Mouse (Mus musculus): Measurements from ENCODE around the gene Tpbg. TPM values are rescaled to one million over a fixed set of nuclear protein-coding genes. Genes with fewer than 3 reads are reported as not detected.

The Tpbg gene
- 4.5 TPM for polyA plus RNA-seq (2014; fragmentation: Illumina TruSeq; extraction: RNeasy Lipid Tissue Mini Kit (QIAGEN cat#74804); ENCODE audit: low replicate concordance)

DNA sequence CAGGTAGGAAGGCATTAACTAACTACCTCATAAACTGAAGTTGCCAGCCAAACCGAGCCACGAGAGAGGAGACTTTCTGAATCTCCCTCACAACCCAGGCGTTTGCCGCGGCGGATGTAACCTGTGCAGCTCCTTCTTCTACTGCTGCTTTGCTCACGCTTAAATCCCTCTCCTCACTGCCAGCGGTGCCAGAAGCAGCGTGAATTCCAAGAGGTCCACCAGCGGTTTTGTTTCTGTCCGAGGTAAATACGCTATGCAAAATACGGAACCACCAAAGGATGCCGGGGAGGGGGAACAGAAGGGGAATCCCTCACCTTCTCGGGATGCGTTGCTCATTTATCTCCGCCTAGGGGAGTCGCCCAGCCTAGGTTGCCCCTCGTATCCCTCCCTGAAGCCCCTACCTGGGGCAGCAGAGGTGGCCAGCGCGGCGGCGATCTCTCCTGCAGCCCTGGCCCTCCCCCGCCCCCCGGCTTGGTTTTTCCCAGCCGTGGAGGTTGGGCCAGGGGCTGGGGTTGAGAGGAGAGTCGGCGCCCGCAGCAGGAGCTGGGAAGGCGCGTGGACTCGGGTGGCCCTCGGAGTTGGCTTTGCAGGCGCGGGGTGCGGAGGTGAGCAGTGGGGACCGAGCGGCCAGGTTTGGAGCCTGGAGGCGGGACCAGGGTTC, at the start of gene Tpbg:
Gene Tpbg, plus strand, starts transcription at position 30 of the 661 bp plus-strand sequence.

Other genes with a start within 250 kb of the Tpbg start
- gene Ibtk, start 93.0 kb upstream of the Tpbg start, polyA plus RNA-seq (2014; fragmentation: Illumina TruSeq; extraction: RNeasy Lipid Tissue Mini Kit (QIAGEN cat#74804); ENCODE audit: low replicate concordance) = 86.2 TPM

Measured in small intestine, adult 10 weeks (tissue).